Mouse (Mus musculus): Measurements from ENCODE around the gene Tpt1. TPM values are rescaled to one million over a fixed set of nuclear protein-coding genes. Genes with fewer than 3 reads are reported as not detected.

Gene Tpt1
- polyA plus RNA-seq, 1 experiment from 2014 or later = 1,011 TPM

DNA sequence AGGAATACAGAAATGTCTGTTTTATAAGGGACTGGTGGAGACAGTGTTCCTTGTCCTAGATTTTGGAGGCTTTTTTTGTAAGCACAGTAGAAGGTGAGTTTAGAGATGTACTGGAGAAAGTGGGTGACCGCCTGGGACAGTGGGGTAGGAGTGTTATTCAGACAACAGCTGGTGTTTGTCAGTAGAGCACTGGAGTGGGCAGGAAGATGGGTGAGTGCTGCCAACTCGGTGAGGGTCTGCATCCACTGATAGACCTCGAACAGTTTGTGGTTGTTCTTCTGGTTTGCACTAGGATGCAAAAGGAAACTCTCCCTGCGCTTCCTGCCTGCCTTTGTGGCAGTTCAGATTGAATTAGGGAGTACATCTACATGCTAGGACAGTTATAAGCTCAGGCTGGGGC is 2.8 kb downstream of the Tpt1 start:
- Histone ChIP-seq H3K36me3 (peaks cover 58% of the 10 kb centered on the region), H3K4me3 (replicated peaks) (0 out of 2 replicates have a peak overlapping the region, but pooled peaks have one; percentile 5), H3K4me1 (peaks cover 25% of the 10 kb centered on the region), H3K27ac (no peak overlapping the region), H3K9me3 (replicated peaks) (no peaks in the 10 kb centered on the region), H3K9ac (no peak overlapping the region), H3K27me3 (no peaks in the 10 kb centered on the region), H3K4me2 (no peak overlapping the region; the same call in 1 of the 2 replicates)
- no peak for ATAC-seq (replicated peaks; ENCODE audit: low FRiP score)
- WGBS = 73% methylated on average over 4 of the region's 4 CpGs

DNA sequence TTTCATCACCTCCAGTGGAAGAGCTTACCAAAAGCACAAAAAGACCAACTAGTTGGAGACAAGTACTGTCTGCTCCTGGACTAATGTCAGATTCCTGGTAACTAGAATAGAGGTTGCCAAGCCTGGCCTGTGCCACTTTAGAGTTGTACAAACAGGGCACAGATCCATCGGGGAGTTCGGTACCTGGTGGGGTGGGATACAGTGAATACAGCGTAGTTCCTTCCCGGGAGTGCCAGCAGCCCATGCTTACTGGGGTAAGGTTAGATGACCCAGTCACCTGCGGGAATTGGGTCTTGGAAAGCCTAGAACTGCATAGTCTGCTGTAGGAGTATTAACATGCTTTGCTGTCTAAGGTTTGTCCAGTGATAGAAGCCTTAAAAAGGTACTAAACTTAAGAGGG is 3.6 kb downstream of the Tpt1 start:
- ATAC-seq (replicated peaks; ENCODE audit: low FRiP score) = no peak
- Histone ChIP-seq H3K36me3 (peaks cover 64% of the 10 kb centered on the region), H3K27me3 (no peaks in the 10 kb centered on the region), H3K4me1 (peaks cover 25% of the 10 kb centered on the region), H3K9me3 (replicated peaks) (no peaks in the 10 kb centered on the region), H3K27ac (no peak overlapping the region), H3K4me3 (replicated peaks) (no peak overlapping the region), H3K4me2 (0 out of 2 replicates have a peak overlapping the region, but pooled peaks have one; percentile 5), H3K9ac (no peak overlapping the region)
- WGBS = 98% methylated on average over 5 of the region's 5 CpGs

DNA sequence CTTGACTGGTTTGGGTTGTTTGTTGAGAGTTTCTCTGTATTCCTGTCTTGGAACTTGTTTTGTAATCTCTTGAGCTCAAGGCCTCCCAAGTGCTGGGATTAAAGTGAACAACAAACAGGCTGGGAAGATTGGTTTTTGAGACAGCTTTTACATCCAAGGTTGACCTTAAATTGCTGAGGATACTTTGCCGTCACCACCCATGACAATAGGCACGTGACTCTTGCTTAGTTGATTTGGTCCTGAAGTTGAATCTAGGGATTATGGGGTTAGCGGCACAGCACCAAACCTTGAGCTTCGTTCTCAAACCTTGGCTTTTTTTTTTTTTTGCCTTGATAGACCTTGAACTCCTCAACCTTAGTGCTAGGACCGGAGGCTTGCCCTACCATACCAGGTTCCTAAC is 4.3 kb downstream of the Tpt1 start:
- Histone ChIP-seq H3K9me3 (replicated peaks) (no peaks in the 10 kb centered on the region), H3K27me3 (no peaks in the 10 kb centered on the region), H3K4me3 (replicated peaks) (no peak overlapping the region), H3K27ac (no peak overlapping the region), H3K36me3 (peaks cover 67% of the 10 kb centered on the region), H3K9ac (no peak overlapping the region), H3K4me1 (peaks cover 22% of the 10 kb centered on the region), H3K4me2 (no peak overlapping the region)
- ATAC-seq (replicated peaks; ENCODE audit: low FRiP score) = no peak
- WGBS = 85% methylated on average over 5 of the region's 5 CpGs

DNA sequence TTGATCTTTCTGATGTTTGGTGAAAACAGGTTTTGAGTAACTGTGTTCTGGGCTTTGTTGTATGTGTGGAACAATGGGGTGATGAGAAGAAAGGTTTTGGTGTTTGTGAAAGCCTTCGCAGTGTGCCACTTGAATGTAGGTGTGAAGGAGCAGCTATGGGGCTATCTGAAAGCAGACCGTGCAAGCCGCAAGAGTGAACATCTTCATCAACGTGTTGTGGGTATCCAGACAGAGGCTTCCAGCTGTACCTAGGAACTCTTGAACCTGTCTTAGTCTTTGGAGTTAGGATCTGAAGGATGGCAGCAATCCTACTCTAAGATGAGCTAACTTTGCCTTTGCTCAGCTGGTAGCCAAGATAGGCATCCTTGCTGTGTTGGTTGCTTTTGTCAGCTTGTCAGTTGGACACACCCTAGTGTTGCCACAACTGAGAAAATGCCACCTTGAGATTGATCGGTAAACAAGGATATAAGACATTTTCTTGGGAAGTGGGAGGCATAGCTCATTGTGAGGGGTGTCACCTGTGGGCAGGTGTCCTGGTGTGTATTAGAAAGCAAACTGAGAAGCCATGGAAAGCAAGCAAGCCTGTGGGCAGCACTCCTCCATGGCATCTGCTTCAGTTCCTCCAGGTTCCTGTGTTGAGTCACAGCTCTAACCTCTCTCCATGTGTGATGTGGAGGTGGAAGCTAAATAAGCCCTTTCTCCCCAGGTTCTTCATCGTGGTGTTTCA is 5.1 kb downstream of the Tpt1 start:
- peaks cover 22% of the 10 kb centered on the region for H3K4me1 ChIP-seq
- peaks cover 70% of the 10 kb centered on the region for H3K36me3 ChIP-seq
- ATAC-seq (replicated peaks; ENCODE audit: low FRiP score) = no peak
- H3K4me2 ChIP-seq = no peak overlapping the region
- 83% methylated on average over 6 of the region's 6 CpGs for WGBS
- H3K9me3 ChIP-seq (replicated peaks) = no peaks in the 10 kb centered on the region
- no peak overlapping the region for H3K9ac ChIP-seq
- H3K4me3 ChIP-seq (replicated peaks) = no peak overlapping the region
- no peaks in the 10 kb centered on the region for H3K27me3 ChIP-seq
- no peak overlapping the region for H3K27ac ChIP-seq

DNA sequence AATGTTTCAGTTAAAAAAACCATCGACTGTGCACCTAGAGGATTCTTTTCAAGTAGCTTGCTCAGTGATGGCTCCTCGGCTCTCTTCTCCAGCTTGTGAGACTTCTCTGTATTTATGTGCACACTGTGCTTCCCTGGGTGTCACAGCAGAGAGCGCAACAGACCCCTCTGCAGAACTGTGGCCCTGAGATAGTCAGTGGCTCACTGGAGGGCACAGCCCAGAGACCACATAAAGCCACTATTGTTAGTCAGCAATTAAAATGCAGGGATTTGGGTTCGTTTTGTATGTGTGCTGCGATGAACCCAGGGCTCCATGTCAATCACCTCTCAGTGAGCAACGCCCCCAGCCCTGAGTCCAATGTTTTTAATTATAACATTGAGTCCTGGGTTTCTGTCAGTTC is 5.9 kb downstream of the Tpt1 start:
- H3K9ac ChIP-seq = no peak overlapping the region
- H3K9me3 ChIP-seq (replicated peaks) = no peaks in the 10 kb centered on the region
- no peak overlapping the region for H3K4me3 ChIP-seq (replicated peaks)
- H3K27ac ChIP-seq = no peak overlapping the region
- no peak for ATAC-seq (replicated peaks; ENCODE audit: low FRiP score)
- 79% methylated on average over 6 of the region's 6 CpGs for WGBS
- peaks cover 70% of the 10 kb centered on the region for H3K36me3 ChIP-seq
- no peaks in the 10 kb centered on the region for H3K27me3 ChIP-seq
- H3K4me2 ChIP-seq = no peak overlapping the region
- H3K4me1 ChIP-seq = peaks cover 27% of the 10 kb centered on the region

DNA sequence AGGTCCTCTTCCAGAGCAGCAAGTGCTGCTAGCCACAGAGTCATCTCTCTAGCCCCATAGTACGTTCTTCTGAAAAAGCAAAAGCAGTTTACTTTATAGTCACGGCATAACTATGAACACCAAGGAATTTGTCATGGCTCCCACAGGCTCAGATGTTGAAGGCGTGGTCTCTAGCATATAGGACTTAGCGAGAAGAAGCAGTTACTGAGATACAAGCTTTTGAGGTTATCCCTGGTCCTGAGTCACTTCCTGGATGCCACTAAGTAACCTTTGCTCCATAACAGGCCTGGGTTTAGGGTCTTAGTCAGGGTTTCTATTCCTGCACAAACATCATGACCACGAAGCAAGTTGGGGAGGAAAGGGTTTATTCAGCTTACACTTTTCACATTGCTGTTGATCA is 7.1 kb downstream of the Tpt1 start:
- no peak for ATAC-seq (replicated peaks; ENCODE audit: low FRiP score)
- no peaks in the 10 kb centered on the region for H3K9me3 ChIP-seq (replicated peaks)
- no peak overlapping the region for H3K9ac ChIP-seq
- WGBS = 91% methylated on average over 5 of the region's 5 CpGs
- no peak overlapping the region for H3K4me3 ChIP-seq (replicated peaks)
- no peaks in the 10 kb centered on the region for H3K27me3 ChIP-seq
- H3K4me1 ChIP-seq = peaks cover 22% of the 10 kb centered on the region
- no peak overlapping the region for H3K4me2 ChIP-seq
- no peak overlapping the region for H3K27ac ChIP-seq
- H3K36me3 ChIP-seq = peaks cover 64% of the 10 kb centered on the region

DNA sequence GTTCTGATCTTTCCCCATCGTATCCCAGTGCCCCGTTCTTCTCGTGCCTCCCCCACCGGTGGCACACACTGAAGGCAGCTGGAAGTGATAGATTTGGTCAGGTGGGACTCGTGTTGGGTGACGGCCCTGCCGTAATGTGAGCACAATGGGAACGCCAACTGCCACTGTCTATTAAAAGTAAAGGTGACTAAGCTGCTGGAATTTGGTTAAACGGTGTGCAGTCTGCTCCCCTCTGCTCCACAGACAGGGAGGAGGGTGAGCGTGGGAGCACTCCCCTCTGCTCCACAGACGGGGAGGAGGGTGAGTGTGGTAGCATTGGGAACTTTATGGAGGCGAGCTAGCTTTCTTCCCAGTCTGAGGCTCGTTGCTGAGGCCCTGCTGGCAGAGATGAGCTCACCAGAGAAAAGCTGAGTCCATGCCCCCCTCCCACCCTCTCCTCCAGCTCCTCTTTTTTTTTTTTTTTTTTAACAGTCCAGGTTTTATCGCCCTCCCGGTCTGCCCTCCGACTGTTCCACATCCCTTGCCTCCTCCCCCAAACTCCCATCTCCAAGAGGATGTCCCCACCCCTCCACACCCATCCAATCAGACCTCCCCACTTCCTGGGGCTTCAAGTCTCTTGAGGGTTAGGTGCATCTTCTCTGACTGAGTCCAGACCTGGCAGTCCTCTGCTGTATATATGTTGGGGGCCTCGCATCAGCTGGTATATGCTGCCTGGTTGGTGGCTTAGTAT is 10.5 kb downstream of the Tpt1 start:
- H3K27me3 ChIP-seq = no peaks in the 10 kb centered on the region
- WGBS = 28% methylated on average over 17 of the region's 17 CpGs
- H3K36me3 ChIP-seq = peaks cover 30% of the 10 kb centered on the region
- H3K27ac ChIP-seq = no peak overlapping the region
- H3K4me3 ChIP-seq (replicated peaks) = no peak overlapping the region
- no peak; the same call in 1 of the 2 replicates for ATAC-seq (replicated peaks; ENCODE audit: low FRiP score)
- H3K9ac ChIP-seq = no peak overlapping the region
- peaks cover 5% of the 10 kb centered on the region; the same call in 1 of the 2 replicates for H3K4me1 ChIP-seq
- no peak overlapping the region for H3K4me2 ChIP-seq
- no peaks in the 10 kb centered on the region for H3K9me3 ChIP-seq (replicated peaks)

DNA sequence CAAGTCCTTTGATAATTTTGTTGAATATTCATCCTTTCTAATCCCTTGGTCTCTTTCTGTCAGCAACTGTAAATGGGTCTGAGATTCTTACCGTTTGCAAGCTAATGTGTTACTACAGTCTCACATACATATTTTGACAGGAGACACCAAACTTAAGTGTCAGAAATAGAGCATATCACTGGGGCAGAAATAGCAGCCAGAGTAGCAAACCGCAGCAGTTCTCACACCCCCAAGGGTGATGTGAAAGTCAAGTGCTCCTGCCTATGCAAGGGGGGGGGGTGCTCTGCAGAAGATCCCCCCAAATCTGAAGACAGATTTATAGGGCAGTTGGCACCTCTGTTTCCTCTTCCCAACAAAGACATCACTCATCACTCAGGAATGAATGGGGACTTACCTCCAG is 13.3 kb downstream of the Tpt1 start:
- H3K4me1 ChIP-seq = peaks cover 10% of the 10 kb centered on the region; the same call in 1 of the 2 replicates
- no peak overlapping the region for H3K4me3 ChIP-seq (replicated peaks)
- peaks cover 9% of the 10 kb centered on the region; the same call in 1 of the 2 replicates for H3K36me3 ChIP-seq
- ATAC-seq (replicated peaks; ENCODE audit: low FRiP score) = no peak
- 63% methylated on average over 2 of the region's 2 CpGs for WGBS
- no peak overlapping the region for H3K9ac ChIP-seq
- no peak overlapping the region for H3K4me2 ChIP-seq
- no peak overlapping the region for H3K27ac ChIP-seq
- H3K9me3 ChIP-seq (replicated peaks) = no peaks in the 10 kb centered on the region
- H3K27me3 ChIP-seq = no peaks in the 10 kb centered on the region

DNA sequence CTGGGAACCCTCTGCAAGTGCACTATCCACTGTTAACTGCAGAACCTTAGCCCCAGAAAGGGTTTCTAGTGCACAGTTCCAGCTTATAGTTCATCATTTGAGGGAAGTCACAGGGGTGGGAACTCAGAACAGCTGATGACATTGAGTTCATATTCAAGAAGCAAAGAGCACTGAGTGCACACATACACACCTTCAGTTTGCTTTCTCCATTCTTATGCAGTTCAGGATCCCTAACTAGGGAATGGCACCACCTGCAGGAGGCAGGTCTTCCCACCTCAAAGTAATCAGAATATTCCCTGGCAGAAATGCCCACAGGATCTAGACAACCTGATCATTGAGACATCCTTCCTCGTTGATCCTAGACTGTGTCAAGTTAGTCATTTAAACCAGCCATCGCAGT is 14.7 kb downstream of the Tpt1 start:
- no peak overlapping the region for H3K27ac ChIP-seq
- H3K27me3 ChIP-seq = no peaks in the 10 kb centered on the region
- H3K9ac ChIP-seq = no peak overlapping the region
- peaks cover 20% of the 10 kb centered on the region for H3K4me1 ChIP-seq
- H3K4me3 ChIP-seq (replicated peaks) = no peak overlapping the region
- ATAC-seq (replicated peaks; ENCODE audit: low FRiP score) = no peak
- WGBS = 79% methylated on average over 2 of the region's 2 CpGs
- no peak overlapping the region for H3K4me2 ChIP-seq
- H3K36me3 ChIP-seq = no peaks in the 10 kb centered on the region
- no peaks in the 10 kb centered on the region for H3K9me3 ChIP-seq (replicated peaks)

DNA sequence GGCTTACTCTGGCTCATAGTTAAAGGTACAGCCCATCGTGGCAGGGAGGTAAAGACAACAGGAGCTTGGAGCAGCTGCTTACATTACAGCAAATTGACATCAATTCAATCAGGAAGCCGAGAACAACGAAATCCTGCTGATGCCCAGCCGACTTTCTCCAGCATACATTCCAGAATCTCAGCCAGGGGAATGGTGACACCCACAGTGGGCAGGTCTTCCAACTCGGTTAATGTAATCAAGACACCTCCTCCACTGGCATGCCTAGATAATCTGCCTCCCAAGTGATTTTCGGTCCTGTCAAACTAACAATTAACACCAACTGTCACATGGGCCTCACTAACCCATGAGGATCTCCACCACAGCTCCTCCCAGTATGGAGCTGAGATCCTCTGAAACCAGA is 17.8 kb downstream of the Tpt1 start:
- H3K27ac ChIP-seq = peak overlapping the region; percentile 90
- no peak overlapping the region for H3K4me2 ChIP-seq
- no peaks in the 10 kb centered on the region for H3K27me3 ChIP-seq
- no peak for ATAC-seq (replicated peaks; ENCODE audit: low FRiP score)
- H3K9me3 ChIP-seq (replicated peaks) = no peaks in the 10 kb centered on the region
- H3K36me3 ChIP-seq = no peaks in the 10 kb centered on the region
- no peak overlapping the region for H3K9ac ChIP-seq
- H3K4me1 ChIP-seq = peaks cover 16% of the 10 kb centered on the region
- 84% methylated on average over 6 of the region's 6 CpGs for WGBS
- no peak overlapping the region for H3K4me3 ChIP-seq (replicated peaks)

DNA sequence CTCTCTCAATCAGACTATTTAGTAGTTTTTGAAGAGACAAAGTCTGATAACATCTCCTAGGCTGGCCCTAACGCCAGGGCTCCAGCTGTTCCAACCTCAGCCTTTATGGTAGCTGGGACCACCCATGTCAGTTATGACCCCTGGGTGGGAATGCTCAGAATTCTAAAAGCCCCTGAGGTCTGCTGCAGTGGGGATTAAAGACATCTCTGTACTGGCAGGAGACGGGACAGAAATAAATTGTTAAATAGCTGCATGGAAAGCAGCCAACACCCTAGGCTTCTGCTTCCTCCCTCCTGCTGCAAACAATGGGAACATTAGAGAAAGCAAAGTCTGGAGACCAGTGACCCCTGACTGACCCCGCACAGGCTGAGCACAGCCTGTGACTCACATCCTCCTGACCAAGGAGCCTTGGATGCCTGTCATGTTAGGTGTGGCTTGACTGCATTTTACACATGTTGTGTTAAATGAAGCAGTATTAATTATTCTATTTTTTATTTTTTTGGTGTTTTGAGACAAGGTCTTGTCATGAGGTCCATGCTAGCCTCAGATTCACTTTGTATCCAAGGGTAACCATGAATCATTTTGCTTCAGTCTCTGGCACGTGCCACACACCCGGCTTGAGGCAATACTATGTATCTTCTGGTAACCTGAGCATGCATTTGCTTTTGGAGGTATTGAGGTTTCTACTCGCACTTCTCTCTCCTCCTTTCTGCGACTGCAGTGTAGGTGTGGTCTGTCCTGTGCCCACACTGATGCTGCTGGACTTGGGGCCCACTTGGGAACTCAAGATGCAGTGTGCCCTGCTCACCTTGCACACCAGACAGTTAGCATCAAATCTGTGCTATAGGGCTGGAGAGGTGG is 18.9 kb downstream of the Tpt1 start:
- 9% methylated on average over 7 of the region's 7 CpGs for WGBS
- no peaks in the 10 kb centered on the region for H3K27me3 ChIP-seq

More for the DNA sequence above, 18.9 kb downstream of the Tpt1 start:
- Histone ChIP-seq H3K4me3 (replicated peaks) (no peak overlapping the region), H3K9me3 (replicated peaks) (no peaks in the 10 kb centered on the region), H3K27ac (peak overlapping the region; percentile 90), H3K36me3 (no peaks in the 10 kb centered on the region), H3K9ac (no peak overlapping the region), H3K4me2 (no peak overlapping the region), H3K4me1 (peaks cover 16% of the 10 kb centered on the region)
- ATAC-seq (replicated peaks; ENCODE audit: low FRiP score) = peak; percentile 95

Measured in kidney, embryonic 15.5 days (tissue).